Mouse (Mus musculus): ENCODE data around the gene Ttl. TPM values are rescaled to one million over a fixed set of nuclear protein-coding genes. Genes with fewer than 3 reads are reported as not detected.

The Ttl gene
- polyA plus RNA-seq, 1 experiment = 6.4 TPM

DNA sequence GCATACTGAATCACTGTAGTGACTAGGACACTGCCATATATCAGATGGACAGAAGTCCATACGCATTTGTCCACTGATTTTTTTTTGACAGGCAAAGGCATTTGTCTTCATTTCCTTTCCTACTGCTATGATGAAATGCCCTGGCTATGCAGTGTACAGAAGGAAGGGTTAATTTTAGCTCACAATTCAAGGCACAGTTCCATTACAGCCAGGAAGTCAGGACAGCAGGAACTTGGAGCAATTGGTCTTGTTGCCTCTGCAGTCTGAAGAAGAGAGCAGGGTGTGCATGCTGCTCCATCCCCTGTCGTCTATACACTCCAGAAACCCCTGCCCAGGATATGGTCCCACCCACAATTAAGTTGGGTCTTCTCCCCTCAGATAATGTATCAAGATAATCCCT is 13.5 kb downstream of the Ttl start:
- Histone ChIP-seq H3K27ac (ENCODE audit: control insufficient read depth, insufficient read depth, low read length) (no peak overlapping the region), H3K27me3 (ENCODE audit: control insufficient read depth, insufficient read depth, low read length) (no peaks in the 10 kb centered on the region), H3K36me3 (ENCODE audit: control insufficient read depth, insufficient read depth, low read length) (0 out of 2 replicates have a peak, but pooled peaks cover 4% of the 10 kb centered on the region), H3K4me1 (replicated peaks; ENCODE audit: control insufficient read depth, insufficient read depth, low read length) (no peaks in the 10 kb centered on the region), H3K4me3 (ENCODE audit: control insufficient read depth, insufficient read depth, low read length) (no peak overlapping the region)
- no peak for TF ChIP-seq CTCF (IDR thresholded peaks at IDR 0.05; ENCODE audit: borderline replicate concordance, control insufficient read depth, extremely low read depth, insufficient read depth, low read length, poor library complexity)
- DNase-seq = no peak
- 91% methylated on average over 2 of the region's 2 CpGs for WGBS

DNA sequence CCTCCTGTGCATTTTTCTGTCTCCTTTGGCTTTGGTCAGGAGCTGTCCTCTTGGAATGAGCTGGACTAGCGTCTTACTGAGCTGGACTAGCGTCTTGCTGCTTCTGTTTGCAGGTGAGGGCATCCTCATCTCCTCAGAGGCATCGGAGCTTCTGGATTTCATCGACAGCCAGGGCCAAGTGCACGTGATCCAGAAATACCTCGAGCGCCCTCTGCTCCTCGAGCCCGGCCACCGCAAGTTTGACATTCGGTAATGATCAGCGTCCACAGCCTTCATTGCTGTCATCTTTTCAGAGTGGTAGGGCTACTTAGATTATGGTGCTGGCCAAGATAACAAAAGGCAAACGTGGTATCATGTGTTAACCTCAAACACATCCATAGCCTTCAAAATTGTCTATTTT is 15.4 kb downstream of the Ttl start:
- WGBS = 89% methylated on average over 13 of the region's 13 CpGs
- Histone ChIP-seq H3K4me1 (replicated peaks; ENCODE audit: control insufficient read depth, insufficient read depth, low read length) (no peaks in the 10 kb centered on the region), H3K27me3 (ENCODE audit: control insufficient read depth, insufficient read depth, low read length) (no peaks in the 10 kb centered on the region), H3K36me3 (ENCODE audit: control insufficient read depth, insufficient read depth, low read length) (0 out of 2 replicates have a peak, but pooled peaks cover 4% of the 10 kb centered on the region), H3K4me3 (ENCODE audit: control insufficient read depth, insufficient read depth, low read length) (no peak overlapping the region), H3K27ac (ENCODE audit: control insufficient read depth, insufficient read depth, low read length) (no peak overlapping the region)
- DNase-seq = no peak
- TF ChIP-seq CTCF (IDR thresholded peaks at IDR 0.05; ENCODE audit: borderline replicate concordance, control insufficient read depth, extremely low read depth, insufficient read depth, low read length, poor library complexity) (no peak), POLR2A (IDR thresholded peaks at IDR 0.05; ENCODE audit: control insufficient read depth, extremely low read depth, insufficient read depth, low read length, poor library complexity) (no peak)

DNA sequence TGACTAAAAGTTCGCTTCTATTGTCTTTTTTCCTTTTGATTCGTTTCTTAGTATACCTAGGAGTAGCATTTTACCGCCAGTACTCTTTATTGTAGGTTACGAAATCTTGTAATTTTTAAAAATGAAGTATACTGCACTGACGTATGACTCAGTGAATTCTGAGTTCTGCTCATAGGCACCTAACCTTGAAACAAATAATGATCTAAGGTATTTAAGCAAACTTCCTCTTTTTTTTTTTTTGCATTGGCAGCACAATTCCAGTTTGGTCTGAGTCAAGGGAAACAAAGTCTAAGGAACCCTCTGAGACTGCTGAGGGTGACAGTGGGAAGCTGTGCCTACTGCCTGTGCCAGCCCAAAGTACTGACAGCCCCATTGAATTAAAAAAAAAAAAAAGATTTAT is 17.8 kb downstream of the Ttl start:
- Histone ChIP-seq H3K4me3 (ENCODE audit: control insufficient read depth, insufficient read depth, low read length) (no peak overlapping the region), H3K27ac (ENCODE audit: control insufficient read depth, insufficient read depth, low read length) (no peak overlapping the region), H3K27me3 (ENCODE audit: control insufficient read depth, insufficient read depth, low read length) (no peaks in the 10 kb centered on the region), H3K36me3 (ENCODE audit: control insufficient read depth, insufficient read depth, low read length) (0 out of 2 replicates have a peak, but pooled peaks cover 4% of the 10 kb centered on the region), H3K4me1 (replicated peaks; ENCODE audit: control insufficient read depth, insufficient read depth, low read length) (no peaks in the 10 kb centered on the region)
- TF ChIP-seq CTCF (IDR thresholded peaks at IDR 0.05; ENCODE audit: borderline replicate concordance, control insufficient read depth, extremely low read depth, insufficient read depth, low read length, poor library complexity) = no peak
- no peak for TF ChIP-seq POLR2A (IDR thresholded peaks at IDR 0.05; ENCODE audit: control insufficient read depth, extremely low read depth, insufficient read depth, low read length, poor library complexity)
- 91% methylated on average over 5 of the region's 5 CpGs for WGBS
- DNase-seq = no peak

DNA sequence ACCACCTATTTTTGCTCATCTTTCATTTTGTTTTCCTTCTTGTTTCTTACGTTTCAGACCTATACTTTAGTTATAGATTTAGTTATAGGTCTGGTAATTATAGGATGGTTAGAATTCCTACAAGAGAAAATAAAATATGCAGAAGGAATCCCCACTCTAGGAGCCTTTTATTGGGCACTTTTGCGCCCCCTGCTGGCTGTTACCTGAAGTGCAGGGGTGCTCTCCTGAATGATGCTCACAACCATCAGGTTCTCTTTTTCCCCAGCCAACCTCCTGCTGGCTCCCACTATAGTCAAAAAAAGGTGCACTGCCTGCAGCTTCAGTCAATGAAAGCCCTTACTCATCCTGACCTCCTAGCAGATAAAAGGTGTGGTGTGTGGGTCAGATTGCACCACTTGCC is 19.2 kb downstream of the Ttl start:
- WGBS = 69% methylated on average over 2 of the region's 2 CpGs
- H3K4me3 ChIP-seq (ENCODE audit: control insufficient read depth, insufficient read depth, low read length) = no peak overlapping the region
- H3K27me3 ChIP-seq (ENCODE audit: control insufficient read depth, insufficient read depth, low read length) = no peaks in the 10 kb centered on the region
- TF ChIP-seq POLR2A (IDR thresholded peaks at IDR 0.05; ENCODE audit: control insufficient read depth, extremely low read depth, insufficient read depth, low read length, poor library complexity) (no peak), CTCF (IDR thresholded peaks at IDR 0.05; ENCODE audit: borderline replicate concordance, control insufficient read depth, extremely low read depth, insufficient read depth, low read length, poor library complexity) (0 out of 2 replicates have a peak, but pooled peaks have one; percentile 20)
- 0 out of 2 replicates have a peak, but pooled peaks cover 4% of the 10 kb centered on the region for H3K36me3 ChIP-seq (ENCODE audit: control insufficient read depth, insufficient read depth, low read length)
- DNase-seq = peak; percentile 31
- no peaks in the 10 kb centered on the region for H3K4me1 ChIP-seq (replicated peaks; ENCODE audit: control insufficient read depth, insufficient read depth, low read length)
- H3K27ac ChIP-seq (ENCODE audit: control insufficient read depth, insufficient read depth, low read length) = no peak overlapping the region

DNA sequence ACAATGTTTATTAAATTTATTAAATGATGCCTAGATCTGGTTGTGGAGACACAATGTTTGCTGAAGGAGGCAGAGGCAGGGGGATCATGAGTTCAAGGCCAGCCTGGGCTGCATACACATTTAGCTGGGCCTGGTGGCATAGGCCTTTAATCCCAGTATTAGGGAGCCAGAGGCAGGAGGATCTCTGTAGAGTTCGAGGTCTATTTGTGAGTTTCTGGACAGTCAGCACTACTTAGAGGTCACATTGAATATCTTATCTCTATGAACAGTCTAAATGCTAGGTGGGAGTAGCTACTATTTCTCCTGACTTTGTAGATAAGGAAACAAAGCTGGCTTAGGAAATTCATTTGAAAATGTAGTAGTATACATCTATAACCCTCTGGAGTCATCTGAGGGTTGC is 21.8 kb downstream of the Ttl start:
- no peak for DNase-seq
- H3K36me3 ChIP-seq (ENCODE audit: control insufficient read depth, insufficient read depth, low read length) = no peaks in the 10 kb centered on the region
- no peaks in the 10 kb centered on the region for H3K27me3 ChIP-seq (ENCODE audit: control insufficient read depth, insufficient read depth, low read length)
- H3K27ac ChIP-seq (ENCODE audit: control insufficient read depth, insufficient read depth, low read length) = no peak overlapping the region
- H3K4me1 ChIP-seq (replicated peaks; ENCODE audit: control insufficient read depth, insufficient read depth, low read length) = no peaks in the 10 kb centered on the region
- H3K4me3 ChIP-seq (ENCODE audit: control insufficient read depth, insufficient read depth, low read length) = no peak overlapping the region
- 97% methylated on average over 1 of the region's 1 CpGs for WGBS
- no peak for TF ChIP-seq POLR2A (IDR thresholded peaks at IDR 0.05; ENCODE audit: control insufficient read depth, extremely low read depth, insufficient read depth, low read length, poor library complexity)
- no peak for TF ChIP-seq CTCF (IDR thresholded peaks at IDR 0.05; ENCODE audit: borderline replicate concordance, control insufficient read depth, extremely low read depth, insufficient read depth, low read length, poor library complexity)

DNA sequence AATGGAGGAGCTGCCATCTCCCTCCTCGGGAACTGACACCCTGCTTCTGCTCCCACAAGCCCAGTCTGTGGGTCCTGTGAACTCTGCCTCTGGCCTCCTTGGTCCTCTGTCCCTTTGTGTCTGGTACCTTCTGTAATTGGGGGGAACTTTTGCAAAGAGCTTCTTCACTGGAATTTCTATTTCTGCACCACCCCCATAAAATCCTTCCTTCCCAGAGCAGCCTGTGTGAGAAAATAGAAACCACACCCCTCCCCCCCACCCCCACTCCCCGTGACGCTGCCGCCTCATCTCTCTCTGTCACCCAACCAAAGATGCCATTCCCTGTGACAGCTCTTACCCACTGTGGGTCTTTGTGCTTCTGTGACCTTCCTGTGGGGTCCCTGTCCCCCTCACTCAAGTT is 24.6 kb downstream of the Ttl start:
- no peaks in the 10 kb centered on the region for H3K36me3 ChIP-seq (ENCODE audit: control insufficient read depth, insufficient read depth, low read length)
- no peaks in the 10 kb centered on the region for H3K4me1 ChIP-seq (replicated peaks; ENCODE audit: control insufficient read depth, insufficient read depth, low read length)
- 96% methylated on average over 4 of the region's 4 CpGs for WGBS
- H3K4me3 ChIP-seq (ENCODE audit: control insufficient read depth, insufficient read depth, low read length) = no peak overlapping the region
- H3K27me3 ChIP-seq (ENCODE audit: control insufficient read depth, insufficient read depth, low read length) = no peaks in the 10 kb centered on the region
- no peak for DNase-seq
- TF ChIP-seq CTCF (IDR thresholded peaks at IDR 0.05; ENCODE audit: borderline replicate concordance, control insufficient read depth, extremely low read depth, insufficient read depth, low read length, poor library complexity) = no peak
- TF ChIP-seq POLR2A (IDR thresholded peaks at IDR 0.05; ENCODE audit: control insufficient read depth, extremely low read depth, insufficient read depth, low read length, poor library complexity) = no peak
- H3K27ac ChIP-seq (ENCODE audit: control insufficient read depth, insufficient read depth, low read length) = no peak overlapping the region

DNA sequence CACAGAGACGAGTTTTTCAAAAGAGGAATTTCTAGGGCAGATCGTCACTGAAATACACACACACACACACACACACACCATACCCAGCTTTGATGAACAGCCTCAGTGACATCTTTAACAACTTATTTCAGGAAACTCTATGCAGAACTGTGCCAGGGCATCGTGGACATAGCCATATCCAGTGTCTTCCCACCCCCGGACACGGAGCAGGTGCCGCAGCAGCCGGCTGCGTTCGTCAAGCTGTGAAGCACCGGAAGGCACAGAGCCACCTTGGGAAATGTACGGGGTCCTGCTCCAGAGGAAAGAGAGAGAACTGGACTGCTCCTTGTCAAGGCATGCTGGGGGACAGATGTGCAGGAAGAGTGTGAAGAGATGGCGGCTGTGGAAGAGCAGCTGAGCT is 27.1 kb downstream of the Ttl start:
- Histone ChIP-seq H3K4me1 (replicated peaks; ENCODE audit: control insufficient read depth, insufficient read depth, low read length) (no peaks in the 10 kb centered on the region), H3K4me3 (ENCODE audit: control insufficient read depth, insufficient read depth, low read length) (no peak overlapping the region), H3K27ac (ENCODE audit: control insufficient read depth, insufficient read depth, low read length) (no peak overlapping the region), H3K36me3 (ENCODE audit: control insufficient read depth, insufficient read depth, low read length) (no peaks in the 10 kb centered on the region), H3K27me3 (ENCODE audit: control insufficient read depth, insufficient read depth, low read length) (no peaks in the 10 kb centered on the region)
- TF ChIP-seq POLR2A (IDR thresholded peaks at IDR 0.05; ENCODE audit: control insufficient read depth, extremely low read depth, insufficient read depth, low read length, poor library complexity) (no peak), CTCF (IDR thresholded peaks at IDR 0.05; ENCODE audit: borderline replicate concordance, control insufficient read depth, extremely low read depth, insufficient read depth, low read length, poor library complexity) (no peak)
- WGBS = 96% methylated on average over 12 of the region's 12 CpGs
- DNase-seq = no peak
